Mouse (Mus musculus) C2C12 (cell line): ENCODE measurements around the gene Hist2h2ab.
"Not testable (repeated sequence)": the region's sequence is repeated elsewhere in the genome, so short reads cannot be mapped to it uniquely, and the experiment has no call there.

Experiments used
- CEBPB ChIP-seq: IDR thresholded peaks from one replicate; pipeline ENCODE4 v1.6.1; 2011; ENCODE audit warnings: low read depth, mild to moderate bottlenecking, control low read depth, moderate library complexity
- CTCF ChIP-seq: IDR thresholded peaks from one replicate; pipeline ENCODE4 v1.5.1; 2011; ENCODE audit not compliant: control insufficient read depth, insufficient read depth, insufficient read length
- FOSL1 ChIP-seq: IDR thresholded peaks from one replicate; pipeline ENCODE4 v1.8.0; 2011; ENCODE audit warnings: mild to moderate bottlenecking, low read length; ENCODE audit not compliant: poor library complexity, insufficient read depth, severe bottlenecking
- MAX ChIP-seq: IDR thresholded peaks from one replicate; pipeline ENCODE4 v1.6.1; 2011; ENCODE audit warnings: mild to moderate bottlenecking, control low read depth
- MYOD1 ChIP-seq: IDR thresholded peaks from one replicate; pipeline ENCODE4 v1.6.1; 2011; ENCODE audit warnings: low read depth; ENCODE audit not compliant: control insufficient read depth, insufficient read length
- MYOG ChIP-seq: IDR thresholded peaks from one replicate; pipeline ENCODE4 v1.6.1; 2011; ENCODE audit not compliant: control insufficient read depth, insufficient read length; ENCODE audit errors: extremely low read depth
- USF1 ChIP-seq: IDR thresholded peaks from one replicate; pipeline ENCODE4 v1.6.1; 2011; ENCODE audit warnings: low read depth, mild to moderate bottlenecking, control low read depth, moderate library complexity

DNA sequence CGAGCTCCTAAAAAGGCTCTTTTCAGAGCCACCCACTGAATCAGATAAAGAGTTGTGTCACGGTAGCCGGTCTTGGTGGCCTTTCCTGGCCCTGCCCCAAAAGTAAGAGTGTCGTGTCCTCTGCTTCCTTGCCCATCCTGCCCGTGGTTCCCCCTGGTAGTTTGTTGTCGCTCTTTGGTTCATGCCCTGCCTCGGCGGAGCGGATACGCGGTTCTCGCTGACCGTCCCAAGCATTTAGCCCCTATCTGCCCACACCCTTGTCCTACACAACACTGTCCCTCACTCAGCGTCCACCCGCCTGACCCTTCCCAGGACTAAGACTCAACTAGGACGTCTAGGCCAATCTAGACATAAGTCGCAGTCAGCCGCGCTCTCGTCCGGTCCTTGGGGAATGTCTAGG is 26.4 kb downstream of the Hist2h2ab start:
- TF ChIP-seq CTCF, MYOD1, MAX, USF1, FOSL1, CEBPB, MYOG: not testable (repeated sequence)
